Mouse (Mus musculus): Measurements from ENCODE around the gene P3h1.

GRCm38 (mm10) chr4:119204672-119205071 lies 28.0 kb upstream of the P3h1 start:
- TF ChIP-seq POLR2A (IDR thresholded peaks at IDR 0.05; ENCODE audit: low read depth, low read length) (no peak), CTCF (conservative IDR thresholded peaks at IDR 0.05; ENCODE audit: insufficient read depth, insufficient read length, low read depth, low read length) (peak; percentile 92)
